Mouse (Mus musculus) small intestine, adult 2 months (tissue): ENCODE results near the gene 4930404N11Rik.

Experiments
- CTCF ChIP-seq: fragments of 200-500 bp; IDR thresholded peaks from 2 replicates; pipeline ENCODE4 v1.5.1; 2012; ENCODE audit warnings: low read depth, mild to moderate bottlenecking, control low read depth, inconsistent platforms, low read length, moderate library complexity, mixed read lengths; ENCODE audit not compliant: insufficient replicate concordance, insufficient read length; ENCODE audit errors: extremely low read depth
- POLR2A ChIP-seq: fragments of 200-500 bp; IDR thresholded peaks from 2 replicates; pipeline ENCODE4 v1.6.1; 2012; ENCODE audit warnings: low read depth, mild to moderate bottlenecking, control low read depth, inconsistent platforms, low read length, moderate library complexity

GRCm38 (mm10) chr10:81393456-81394063 is 27.9 kb upstream of the 4930404N11Rik start:
- no peak for TF ChIP-seq POLR2A
- no peak for TF ChIP-seq CTCF
